Mouse (Mus musculus) ovary, postnatal 10 days (tissue): Measurements from ENCODE around the gene Flot2.
A peak's percentile ranks its signal among the peaks of the same experiment; 100 is the strongest.

Experiments
- DNase-seq: peaks from one replicate; pipeline ENCODE4 v3.0.0; 2022; ENCODE audit warnings: low spot score

Flot2 gene

DNA sequence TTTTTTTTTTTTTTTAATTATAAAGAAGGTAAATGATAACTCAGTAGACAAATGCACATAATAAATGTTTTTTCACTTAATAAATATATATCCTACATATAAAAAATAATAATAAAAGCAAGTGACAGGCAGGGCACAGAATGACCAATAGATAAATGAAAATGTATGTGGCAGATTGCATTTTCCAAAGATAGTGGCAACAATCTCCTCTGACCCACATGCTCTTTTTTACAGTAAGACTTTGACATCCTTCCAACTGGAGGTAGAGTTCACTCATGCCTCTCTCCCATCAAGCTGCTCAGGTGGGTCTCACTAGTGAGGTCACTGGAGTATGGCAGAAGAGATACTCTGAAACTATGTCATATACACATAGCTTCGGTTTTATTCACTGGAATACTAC, 24.8 kb downstream of the Flot2 start:
- no peak for DNase-seq

DNA sequence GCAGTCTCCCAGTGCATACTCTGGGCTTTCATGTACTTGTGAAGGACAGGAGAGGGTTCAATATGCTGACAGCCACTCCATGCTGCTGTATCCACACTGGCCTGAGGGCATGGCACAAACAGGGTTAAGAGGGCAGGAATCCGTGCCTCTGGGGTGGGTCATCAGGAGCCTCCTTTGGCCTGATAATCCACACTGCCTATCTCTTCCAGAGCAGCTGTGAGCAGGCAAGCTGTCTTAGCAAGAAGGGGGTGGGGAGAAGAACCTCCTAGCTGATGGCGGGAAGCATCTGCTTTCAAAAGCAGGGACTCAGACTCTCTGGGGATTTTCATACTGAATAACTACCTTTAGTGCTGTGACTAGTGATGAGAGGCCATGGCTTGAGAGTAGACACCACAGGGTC, 28.2 kb downstream of the Flot2 start:
- no peak for DNase-seq

DNA sequence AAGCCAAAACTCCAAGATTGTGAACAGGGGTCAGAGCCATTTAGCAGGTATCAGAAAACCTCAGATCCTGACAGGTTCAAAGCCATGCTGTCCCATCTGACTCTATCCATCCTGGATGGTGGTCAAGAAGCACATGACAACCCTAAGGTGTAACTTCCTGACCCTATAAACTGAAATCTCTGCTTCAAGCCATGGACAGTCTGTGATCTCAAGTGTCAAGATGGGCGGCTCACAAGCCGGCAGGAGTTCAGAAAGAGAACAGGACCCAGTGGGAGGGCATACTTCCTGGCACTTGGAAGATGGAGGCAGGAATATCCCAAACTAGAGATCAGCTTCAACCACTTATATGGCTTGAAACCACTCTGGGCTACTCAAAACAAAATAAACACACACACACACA, 28.9 kb downstream of the Flot2 start:
- no peak for DNase-seq

DNA sequence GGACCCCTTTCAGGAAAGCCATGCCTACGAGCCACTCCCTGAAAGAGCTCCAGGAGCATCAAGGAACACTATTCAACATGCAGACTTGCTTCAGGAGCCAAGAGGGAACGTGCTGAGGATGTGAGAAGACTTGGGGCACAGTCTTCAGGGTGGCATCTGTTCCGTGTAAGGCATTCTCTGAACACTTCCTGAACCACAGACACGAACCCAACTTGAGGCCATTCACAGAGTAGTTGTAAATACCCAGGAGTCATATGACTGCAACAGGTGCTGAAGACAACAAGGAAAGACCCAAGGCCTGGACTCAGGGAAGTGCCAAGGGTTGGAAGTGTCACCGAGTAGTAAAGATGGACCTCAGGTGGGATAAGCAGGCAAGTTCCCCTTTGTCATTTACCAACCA, 29.8 kb downstream of the Flot2 start:
- no peak for DNase-seq

DNA sequence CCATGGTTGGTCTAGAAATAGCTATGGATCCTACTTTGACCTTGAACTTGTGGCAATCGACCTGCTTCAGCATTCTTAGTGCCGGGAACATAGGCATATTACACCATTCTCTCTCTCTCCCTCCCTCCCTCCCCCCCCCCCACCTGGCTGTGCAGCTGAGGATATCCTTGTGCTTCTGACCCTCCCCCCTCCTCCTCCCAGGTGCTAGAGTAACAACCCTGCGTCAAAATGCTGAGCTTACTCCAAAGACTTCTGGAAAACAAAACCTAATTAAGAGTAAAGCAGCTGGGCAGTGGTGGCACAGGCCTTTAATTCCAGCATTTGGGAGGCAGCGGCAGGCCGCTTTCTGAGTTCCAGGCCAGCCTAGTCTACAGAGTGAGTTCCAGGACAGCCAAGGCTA, 31.4 kb downstream of the Flot2 start:
- DNase-seq = no peak

DNA sequence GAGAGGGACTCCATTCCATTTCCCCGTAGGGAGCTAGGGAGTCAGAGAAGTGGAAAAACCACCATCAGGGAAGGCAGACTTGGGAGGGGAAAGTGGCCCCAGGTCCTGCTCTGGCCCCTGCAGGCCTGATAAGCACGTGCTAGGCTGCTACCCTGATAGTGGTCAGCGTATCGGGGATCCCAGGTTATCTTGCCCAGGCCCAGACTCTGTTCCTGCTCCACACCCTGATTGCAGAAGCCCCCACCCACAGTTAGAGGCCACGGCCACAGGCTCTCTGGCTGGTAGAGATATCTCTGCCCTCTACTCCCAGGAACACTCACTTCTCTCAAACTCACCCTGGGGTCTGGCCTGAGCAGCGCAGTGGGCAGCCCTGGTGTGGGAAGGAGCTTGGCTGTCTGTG, 31.9 kb downstream of the Flot2 start:
- no peak for DNase-seq

DNA sequence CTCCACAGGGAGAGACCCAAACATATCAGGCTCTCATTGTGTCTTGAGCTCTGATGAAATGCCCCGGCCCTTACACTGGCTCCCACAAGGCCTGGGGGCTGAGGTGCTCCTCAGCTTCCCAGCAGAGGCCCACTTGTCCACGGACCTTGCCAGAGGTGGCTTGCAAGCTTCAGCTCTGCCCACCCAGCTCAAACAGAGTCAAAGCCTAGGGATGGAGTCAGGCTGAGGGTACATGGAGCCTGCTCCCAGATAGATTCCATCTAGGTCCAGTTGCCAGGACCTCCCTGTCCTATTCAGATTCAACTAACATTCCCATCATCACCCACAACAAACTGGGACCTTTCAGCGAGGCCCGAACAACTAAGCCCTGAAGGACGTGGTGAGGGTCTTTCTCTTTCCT, 34.2 kb downstream of the Flot2 start:
- DNase-seq = no peak

DNA sequence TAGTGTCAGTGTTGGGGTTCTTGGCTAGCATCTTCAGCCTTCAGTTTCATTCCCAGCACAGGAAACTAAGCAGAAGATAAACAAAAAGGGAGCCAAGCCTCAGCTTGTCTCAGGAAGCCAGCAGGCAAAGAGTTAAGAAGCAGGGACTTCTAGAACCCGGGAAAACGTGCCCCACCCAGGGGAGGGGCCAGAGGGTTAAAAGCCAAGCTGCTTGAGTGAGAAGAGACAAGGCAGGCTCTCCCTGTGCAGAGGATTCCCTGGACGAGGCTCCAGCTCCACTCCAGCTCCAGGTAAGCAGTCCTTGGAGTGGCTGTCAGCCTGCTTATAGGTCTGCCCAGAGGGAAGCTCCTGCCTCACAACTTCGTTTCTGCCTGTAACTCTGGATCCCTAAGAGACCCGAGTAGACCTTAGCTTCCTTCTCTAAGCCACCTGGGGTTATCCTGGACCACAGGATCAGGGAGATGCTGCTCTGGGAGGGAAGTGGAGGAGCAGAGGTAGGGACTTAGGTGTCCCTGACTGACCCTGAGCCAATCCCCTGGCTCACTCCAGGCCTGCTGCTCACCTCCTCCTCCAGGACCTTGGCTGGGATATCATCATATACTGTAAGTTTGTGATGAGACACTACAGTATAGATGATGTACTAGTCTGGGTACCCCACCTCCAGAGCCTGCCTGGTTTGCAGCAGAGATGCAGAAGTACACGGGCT, 34.8 kb downstream of the Flot2 start:
- no peak for DNase-seq

DNA sequence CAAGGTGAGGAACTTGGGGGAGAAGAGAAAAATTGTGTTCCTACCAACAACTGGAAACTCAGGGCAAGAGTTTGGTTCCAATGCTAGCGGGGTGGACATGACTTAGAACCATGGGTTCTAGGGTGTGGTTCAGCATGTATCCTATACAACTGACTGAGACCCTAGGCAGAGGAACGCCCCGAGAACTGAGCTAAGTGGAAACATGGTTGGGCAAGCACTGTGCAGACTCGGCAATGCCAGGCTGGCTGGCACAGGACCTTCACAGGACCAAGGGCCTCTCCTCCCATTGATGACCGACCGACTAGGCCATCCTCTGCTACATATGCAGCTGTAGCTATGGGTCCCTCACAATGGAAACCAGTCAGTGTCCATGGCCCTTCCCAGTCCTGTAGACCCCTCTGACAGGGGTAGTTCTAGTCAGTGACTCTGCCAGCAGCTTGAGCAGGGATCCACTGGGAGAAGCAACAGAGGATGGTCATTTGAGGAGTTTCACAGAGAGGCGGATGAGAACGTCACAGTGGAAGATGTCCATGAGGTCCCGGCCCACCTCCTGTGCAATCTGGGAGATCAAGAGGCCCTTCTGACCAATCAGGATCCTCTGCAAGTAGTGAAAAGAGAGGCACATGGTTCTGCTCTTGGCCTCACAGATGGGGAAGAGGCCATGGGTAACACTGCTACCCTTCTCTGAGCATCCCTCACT, 36.0 kb downstream of the Flot2 start:
- DNase-seq = no peak

DNA sequence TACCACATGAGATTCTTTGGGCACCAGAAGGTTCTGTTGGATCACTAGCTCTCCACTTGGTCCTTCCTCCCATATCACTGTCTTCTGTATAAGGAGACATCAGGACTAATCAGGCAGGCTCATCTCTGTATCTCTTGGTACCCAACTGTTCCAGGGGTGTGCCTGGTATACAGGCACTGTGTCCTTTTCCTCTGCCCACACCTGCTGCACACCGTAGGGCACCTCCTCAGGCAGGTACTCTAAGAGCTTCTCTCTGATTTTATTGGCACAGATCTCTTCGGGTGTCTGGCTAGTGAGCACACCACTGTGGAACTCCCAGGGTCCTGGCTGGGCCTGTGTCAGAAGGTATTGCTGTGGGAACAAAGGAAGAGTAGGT, 36.5 kb downstream of the Flot2 start:
- no peak for DNase-seq

DNA sequence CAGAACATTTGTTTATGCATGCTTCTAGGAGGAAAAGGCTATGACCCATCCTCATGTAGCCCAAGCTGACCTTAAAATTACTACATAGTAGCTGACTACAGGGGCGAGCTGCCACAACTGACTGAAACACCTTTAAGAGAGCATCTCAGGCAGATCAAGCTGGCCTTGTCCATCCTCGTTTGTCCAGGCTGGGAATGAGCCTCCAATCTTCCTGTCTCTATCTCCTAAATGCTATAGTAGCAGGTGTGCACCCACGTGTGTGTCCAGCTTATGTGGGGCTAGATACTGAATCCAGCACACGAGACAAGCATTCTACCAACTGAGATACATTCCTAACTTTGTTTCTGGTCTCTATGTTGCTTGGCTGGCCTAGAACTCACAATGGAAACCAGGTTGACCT, 36.9 kb downstream of the Flot2 start:
- DNase-seq = no peak

DNA sequence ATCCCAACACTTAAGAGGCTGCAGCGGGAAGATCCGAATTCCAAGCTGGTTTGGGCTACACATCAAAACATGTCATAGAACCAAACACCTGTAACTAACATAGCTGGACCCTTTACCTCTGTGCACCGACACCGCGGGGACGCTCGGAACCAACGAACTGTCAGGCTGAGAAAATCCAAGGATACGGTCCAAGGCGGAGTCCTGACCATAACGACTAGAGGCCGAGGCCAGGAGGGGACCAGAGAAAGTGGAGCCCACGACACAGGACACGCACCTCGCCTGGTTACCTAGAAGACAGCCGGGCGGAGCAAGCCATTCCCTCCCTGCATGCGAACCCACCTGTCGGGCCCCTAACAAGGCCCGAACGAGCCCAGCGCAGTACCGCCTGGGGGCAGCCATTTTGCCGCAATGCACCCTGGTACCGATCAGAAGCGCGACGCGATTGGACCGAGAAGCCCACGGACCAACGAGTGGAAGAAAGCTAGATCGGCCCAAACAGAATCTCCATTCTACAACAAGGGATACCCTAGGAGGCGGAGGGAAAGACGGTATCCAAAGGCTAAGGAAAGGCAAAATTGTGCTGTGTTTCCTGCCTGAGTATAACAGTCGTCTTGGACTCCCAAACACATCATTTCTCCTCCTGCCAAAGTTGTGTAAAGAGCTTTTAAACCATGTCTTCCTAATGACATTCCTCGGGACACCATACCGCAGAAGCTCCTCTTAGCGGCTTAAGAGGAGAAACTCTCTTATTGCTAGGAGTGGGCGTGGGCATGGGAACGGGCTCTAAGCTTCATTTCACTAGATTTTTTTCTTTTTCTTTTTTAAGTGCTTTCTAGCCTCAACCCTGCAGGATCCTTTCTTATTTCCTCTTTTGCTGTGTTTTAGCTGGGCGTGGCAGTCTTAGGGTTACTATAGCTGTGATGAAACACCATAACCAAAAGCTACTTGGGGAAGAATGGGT, 42.5 kb downstream of the Flot2 start, which contains the start of gene Eral1:
Gene Eral1 (minus strand): TSS at position 423 of the 961 bp plus-strand sequence.
- peak; percentile 63 for DNase-seq

DNA sequence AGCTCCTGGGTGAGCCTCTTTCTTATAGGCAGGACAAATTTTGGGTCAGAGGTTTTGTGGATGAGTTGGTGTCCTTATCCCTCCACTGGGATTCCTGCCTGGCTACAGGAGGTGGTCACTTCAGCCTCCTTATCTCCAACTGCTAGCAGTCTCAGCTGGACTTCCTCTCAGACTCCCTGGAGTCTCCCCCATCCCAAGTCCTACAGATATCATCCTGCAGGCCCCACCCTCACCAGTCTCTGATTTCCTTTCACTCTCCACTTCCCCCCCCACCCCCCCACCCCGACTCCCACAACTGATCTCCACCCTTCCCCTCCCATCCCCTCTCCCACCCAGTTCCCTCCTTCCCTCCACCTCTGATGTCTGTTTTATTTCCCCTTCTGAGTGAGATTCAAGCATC, 45.9 kb downstream of the Flot2 start:
- no peak for DNase-seq

DNA sequence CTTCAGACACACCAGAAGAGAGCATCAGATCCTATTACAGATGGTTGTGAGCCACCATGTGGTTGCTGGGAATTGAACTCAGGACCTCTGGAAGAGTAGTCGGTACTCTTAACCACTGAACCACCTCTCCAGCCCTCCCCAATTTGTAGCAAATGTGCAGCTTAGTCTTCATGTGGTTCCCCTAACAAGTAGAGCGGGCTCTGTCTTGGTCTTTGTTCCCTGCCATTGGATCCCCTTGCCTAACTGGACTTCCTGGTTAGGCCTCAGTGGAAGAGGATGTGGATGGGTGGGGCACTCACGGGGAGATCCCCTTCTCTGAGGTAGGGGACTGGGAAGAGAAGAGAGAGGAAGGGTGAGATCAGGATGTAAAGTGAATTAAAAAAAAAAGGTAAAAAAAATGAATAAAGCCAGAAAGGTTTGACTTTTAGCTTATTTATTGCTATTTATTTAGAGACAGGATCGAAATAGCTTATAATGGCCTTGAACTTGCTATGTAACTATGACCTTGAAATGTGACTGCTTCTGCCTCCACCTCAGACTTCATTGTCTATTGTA, 49.3 kb downstream of the Flot2 start:
- no peak for DNase-seq

DNA sequence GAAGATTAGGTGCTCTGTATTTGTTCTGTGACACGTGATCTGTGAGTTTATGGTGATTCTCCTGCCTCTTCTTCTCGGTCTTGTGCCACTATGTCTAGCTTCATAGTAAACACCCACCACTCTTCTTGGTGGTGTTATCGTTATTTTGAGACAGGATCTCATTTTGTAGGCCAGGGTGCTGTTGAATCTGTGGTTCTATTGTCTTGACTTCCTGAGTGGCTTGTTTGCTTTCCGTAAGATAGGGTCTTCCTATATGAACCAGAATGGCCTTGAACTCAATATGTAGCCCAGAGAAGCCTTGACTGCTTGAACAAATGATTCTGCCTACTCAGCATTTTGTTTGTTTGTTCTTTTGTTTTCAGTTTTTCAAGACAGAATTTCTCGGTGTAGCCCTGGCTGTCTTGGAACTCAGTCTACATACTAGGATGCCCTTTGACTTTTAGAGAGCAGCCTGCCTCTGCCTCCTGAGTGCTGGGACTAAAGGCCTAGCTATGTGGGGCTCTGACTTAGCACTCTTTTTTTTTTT, 50.1 kb downstream of the Flot2 start:
- DNase-seq = no peak

DNA sequence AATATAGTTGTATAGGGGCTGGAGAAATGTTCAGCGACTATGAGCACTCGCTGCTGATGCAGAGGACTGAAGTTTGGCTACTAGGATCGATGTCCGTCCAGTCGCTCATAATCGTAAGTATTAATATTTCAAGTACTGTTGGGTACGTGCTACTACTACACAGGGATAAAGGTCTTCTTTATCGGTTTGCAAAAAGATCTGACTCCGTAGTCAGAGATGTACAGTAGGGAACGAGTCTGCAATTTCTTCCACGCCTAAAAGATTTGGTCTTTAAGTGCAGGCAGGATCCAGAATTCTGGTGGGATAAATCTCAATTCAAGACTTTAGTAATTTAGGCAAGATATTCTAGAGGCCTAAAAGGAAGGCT, 56.4 kb downstream of the Flot2 start:
- no peak for DNase-seq

DNA sequence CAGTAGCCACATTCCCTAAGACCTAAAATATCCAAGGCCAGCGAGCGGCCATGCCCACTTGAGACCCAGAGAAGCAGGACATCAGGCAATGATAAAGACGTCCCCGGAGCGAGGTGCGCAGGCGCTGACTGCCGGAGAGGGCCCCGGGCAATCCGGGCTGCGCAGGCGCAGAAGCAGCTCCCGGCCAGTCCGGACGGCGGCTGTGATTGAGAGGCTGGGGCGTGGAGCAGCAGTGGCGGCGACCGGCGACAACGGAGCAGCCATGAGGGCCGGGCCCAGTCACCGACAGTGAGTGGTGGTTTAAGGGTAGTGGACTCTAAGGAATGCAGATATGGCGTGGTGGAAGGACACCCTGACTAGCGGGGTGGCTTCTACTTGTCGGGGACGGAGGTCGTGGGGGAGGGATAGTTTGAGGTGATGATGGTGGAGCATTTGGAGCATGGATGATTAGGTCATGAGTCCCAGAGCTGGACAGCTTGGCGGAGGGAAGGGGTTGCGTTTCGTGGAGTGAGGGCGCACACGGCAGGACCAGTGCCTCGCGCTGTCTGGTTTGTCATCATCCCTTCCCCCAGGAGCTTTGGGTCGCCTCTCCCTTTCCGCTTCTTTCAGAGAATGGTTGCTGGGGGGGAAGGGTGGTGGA, 56.9 kb downstream of the Flot2 start, which contains the start of gene Fam222b:
Gene Fam222b (plus strand): TSS at position 157 of the 640 bp plus-strand sequence.
- peak; percentile 84 for DNase-seq

DNA sequence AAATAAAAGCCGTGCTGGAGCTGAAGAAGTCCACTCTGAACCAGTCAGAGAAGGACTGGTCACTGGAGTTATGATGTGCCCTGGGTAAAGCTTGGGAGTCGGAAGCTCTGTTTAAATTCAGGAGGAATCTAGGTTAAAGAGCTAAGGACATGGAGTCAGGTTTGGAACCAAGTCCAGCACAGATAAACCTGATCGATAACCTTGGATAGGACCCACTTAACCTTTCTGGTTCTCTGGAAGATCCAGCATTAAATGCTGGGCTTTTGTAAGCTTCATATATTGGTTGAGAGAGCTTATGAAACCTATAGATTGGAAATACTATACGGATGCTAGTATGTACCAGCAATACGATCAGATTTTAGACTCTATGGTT, 57.4 kb downstream of the Flot2 start:
- DNase-seq = no peak

DNA sequence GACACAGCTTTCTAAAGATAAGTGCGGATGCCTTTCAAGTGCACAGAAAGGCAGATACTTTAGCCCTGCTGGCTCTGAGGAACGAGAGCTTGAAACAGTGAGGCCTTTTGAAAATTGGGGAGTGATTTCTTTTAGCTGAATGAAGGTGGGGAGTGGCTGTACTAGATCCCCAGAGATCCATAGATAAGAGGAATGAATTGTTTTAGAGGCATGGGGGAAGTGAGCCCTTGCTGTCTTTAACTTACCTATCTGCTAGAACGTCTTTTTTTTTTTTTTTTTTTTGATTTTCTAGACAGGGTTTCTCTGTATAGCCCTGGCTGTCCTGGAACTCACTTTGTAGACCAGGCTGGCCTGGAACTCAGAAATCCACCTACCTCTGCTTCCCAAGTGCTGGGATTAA, 59.3 kb downstream of the Flot2 start:
- no peak for DNase-seq

DNA sequence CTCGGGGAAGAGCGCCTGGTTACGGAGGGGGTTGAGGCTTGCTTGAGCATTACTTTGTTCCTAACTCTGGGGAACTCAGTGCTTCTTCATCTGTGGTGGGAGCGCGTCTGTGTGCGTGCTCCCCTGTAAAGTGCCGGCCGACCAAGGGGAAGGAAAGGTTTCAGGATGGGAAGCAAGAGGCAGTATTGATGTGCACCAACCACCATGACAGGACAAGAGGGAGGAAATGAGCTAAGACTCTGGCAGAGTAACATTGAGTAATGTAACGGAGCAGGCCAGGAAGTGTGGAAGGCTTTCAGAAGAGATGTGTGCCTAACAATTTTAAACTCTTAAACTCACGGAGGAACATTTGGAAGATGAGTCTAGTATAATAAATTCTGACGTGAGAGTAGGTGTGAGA, 63.0 kb downstream of the Flot2 start:
- no peak for DNase-seq

DNA sequence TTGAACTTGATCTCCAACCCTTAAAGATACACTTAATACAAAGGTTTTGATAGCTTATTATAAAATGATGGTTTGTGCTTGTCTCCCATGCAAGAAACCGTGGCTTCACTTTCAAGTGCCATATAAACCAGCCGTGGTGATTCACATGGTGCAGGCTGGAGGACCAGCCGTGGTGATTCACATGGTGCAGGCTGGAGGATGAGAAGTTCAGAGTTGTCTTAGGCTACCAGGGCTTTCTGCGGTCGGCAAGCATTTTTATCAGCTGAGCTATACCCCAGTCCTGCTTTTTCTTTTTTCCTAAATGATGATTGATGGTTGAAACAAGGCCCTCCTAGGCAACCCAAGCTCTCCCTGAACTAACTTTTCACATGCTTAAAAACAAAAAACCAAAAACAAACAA, 64.4 kb downstream of the Flot2 start:
- no peak for DNase-seq
